Mouse (Mus musculus) intestine, embryonic 14.5 days (tissue): ENCODE results near the gene Lrrc4c. TPM values are rescaled to one million over a fixed set of nuclear protein-coding genes. Genes with fewer than 3 reads are reported as not detected.

Source experiments
- ATAC-seq: fragments of 200-750 bp; cut with Nextera tagmentation; replicated peaks from 2 replicates; pipeline ENCODE4 v1.8.0; 2017; ENCODE audit warnings: low read depth, moderate number of reproducible peaks, moderate TSS enrichment, moderate library complexity; ENCODE audit not compliant: low FRiP score, low TSS enrichment
- DNase-seq: peaks from one replicate; pipeline ENCODE4 v3.0.0-alpha.2; 2018; ENCODE audit warnings: low spot score
- H3K27ac ChIP-seq: fragments of 300-500 bp; sonication (generic); 2 replicates; pipeline ENCODE4 v1.5.1; 2014; ENCODE audit warnings: low read depth, mild to moderate bottlenecking, control low read depth
- H3K27me3 ChIP-seq: fragments of 300-500 bp; sonication (generic); replicated peaks from 2 replicates; pipeline ENCODE4 v1.6.1; 2014; ENCODE audit warnings: low read length, control low read depth; ENCODE audit not compliant: control insufficient read depth, insufficient read depth
- H3K36me3 ChIP-seq: fragments of 300-500 bp; sonication (generic); 2 replicates; pipeline ENCODE4 v1.6.1; 2014; ENCODE audit warnings: low read length, control low read depth; ENCODE audit not compliant: control insufficient read depth, insufficient read depth
- H3K4me1 ChIP-seq: fragments of 300-500 bp; sonication (generic); replicated peaks from 2 replicates; pipeline ENCODE4 v1.6.1; 2014; ENCODE audit warnings: low read length, control low read depth, mixed read lengths; ENCODE audit not compliant: control insufficient read depth, insufficient read depth
- H3K4me2 ChIP-seq: fragments of 300-500 bp; sonication (generic); 2 replicates; pipeline ENCODE4 v1.6.1; 2014; ENCODE audit warnings: low read length
- H3K4me3 ChIP-seq: fragments of 300-500 bp; sonication (generic); 2 replicates; pipeline ENCODE4 v1.5.1; 2014; ENCODE audit warnings: low read depth, low read length, control low read depth, mixed read lengths
- H3K9ac ChIP-seq: fragments of 300-500 bp; sonication (generic); 2 replicates; pipeline ENCODE4 v1.6.1; 2014; ENCODE audit warnings: mild to moderate bottlenecking, low read length
- H3K9me3 ChIP-seq: fragments of 300-500 bp; sonication (generic); 2 replicates; pipeline ENCODE4 v1.6.1; 2016; ENCODE audit warnings: low read length, control low read depth; ENCODE audit not compliant: control insufficient read depth
- WGBS: fragments of 180-500 bp; shearing (Covaris S2); extraction: QIAGEN DNeasy Blood & Tissue Kit; methylation state at CpG from one replicate; pipeline ENCODE4 v1.1.7; 2014; 5-methylcytosine and 5-hydroxymethylcytosine counted together
- polyA plus RNA-seq: library from polyadenylated mRNA; unstranded; fragments of >200 nt; fragmentation: Nextera tagmentation; extraction: Ambion mirVana; gene quantifications from 2 replicates; pipeline ENCODE4 v1.2.1, GENCODE M21; 2014

Gene Lrrc4c
- polyA plus RNA-seq, 1 experiment from 2014 or later, result 4.7 TPM

- H3K9me3 ChIP-seq, result no peaks in the 10 kb centered on the region
- H3K27ac ChIP-seq, result no peak overlapping the region
- no peaks in the 10 kb centered on the region for H3K36me3 ChIP-seq
- H3K4me3 ChIP-seq, result no peak overlapping the region
- ATAC-seq, result no peak
- H3K4me2 ChIP-seq, result no peak overlapping the region
- no peak overlapping the region for H3K9ac ChIP-seq
- no peak for DNase-seq
- WGBS, result 73% methylated on average over 6 of the region's 6 CpGs
- H3K27me3 ChIP-seq, result no peaks in the 10 kb centered on the region
- no peaks in the 10 kb centered on the region for H3K4me1 ChIP-seq
Observed at GRCm38 (mm10) chr2:96475674-96476073, 157.7 kb downstream of the Lrrc4c start.

- Histone ChIP-seq H3K27me3 (no peaks in the 10 kb centered on the region), H3K4me2 (no peak overlapping the region), H3K4me1 (no peaks in the 10 kb centered on the region), H3K4me3 (no peak overlapping the region), H3K9me3 (no peaks in the 10 kb centered on the region), H3K9ac (no peak overlapping the region), H3K27ac (no peak overlapping the region), H3K36me3 (no peaks in the 10 kb centered on the region)
- WGBS, result 80% methylated on average over 3 of the region's 3 CpGs
- no peak for DNase-seq
- no peak for ATAC-seq
Observed at GRCm38 (mm10) chr2:96499116-96499882, 181.3 kb downstream of the Lrrc4c start.

GRCm38 (mm10) chr2:96504140-96504539 is 186.2 kb downstream of the Lrrc4c start:
- 80% methylated on average over 6 of the region's 6 CpGs for WGBS

GRCm38 (mm10) chr2:96505641-96506040 is 187.7 kb downstream of the Lrrc4c start:
- WGBS, result 79% methylated on average over 1 of the region's 1 CpGs
- no peaks in the 10 kb centered on the region for H3K27me3 ChIP-seq
- H3K9ac ChIP-seq, result no peak overlapping the region
- no peaks in the 10 kb centered on the region for H3K9me3 ChIP-seq
- H3K4me2 ChIP-seq, result no peak overlapping the region
- no peaks in the 10 kb centered on the region for H3K36me3 ChIP-seq
- ATAC-seq (no peak), DNase-seq (no peak)
- no peak overlapping the region for H3K4me3 ChIP-seq
- no peak overlapping the region for H3K27ac ChIP-seq
- H3K4me1 ChIP-seq, result no peaks in the 10 kb centered on the region

More at GRCm38 (mm10) chr2:96504140-96504539, 186.2 kb downstream of the Lrrc4c start:
- no peak overlapping the region for H3K4me2 ChIP-seq
- no peaks in the 10 kb centered on the region for H3K9me3 ChIP-seq
- H3K9ac ChIP-seq, result no peak overlapping the region
- DNase-seq, result no peak
- ATAC-seq, result no peak
- H3K4me1 ChIP-seq, result no peaks in the 10 kb centered on the region
- H3K36me3 ChIP-seq, result no peaks in the 10 kb centered on the region
- H3K27me3 ChIP-seq, result no peaks in the 10 kb centered on the region
- no peak overlapping the region for H3K4me3 ChIP-seq
- no peak overlapping the region for H3K27ac ChIP-seq

- Histone ChIP-seq H3K4me1 (no peaks in the 10 kb centered on the region), H3K27ac (no peak overlapping the region), H3K27me3 (no peaks in the 10 kb centered on the region), H3K4me3 (no peak overlapping the region), H3K9ac (no peak overlapping the region), H3K4me2 (no peak overlapping the region), H3K36me3 (no peaks in the 10 kb centered on the region), H3K9me3 (no peaks in the 10 kb centered on the region)
- no peak for ATAC-seq
- no peak for DNase-seq
- 61% methylated on average over 1 of the region's 1 CpGs for WGBS
Observed at GRCm38 (mm10) chr2:96508991-96509390, 191.0 kb downstream of the Lrrc4c start.

GRCm38 (mm10) chr2:96537469-96537868 is 219.5 kb downstream of the Lrrc4c start:
- ATAC-seq, result no peak
- 79% methylated on average over 3 of the region's 3 CpGs for WGBS

GRCm38 (mm10) chr2:96547171-96547570 is 229.2 kb downstream of the Lrrc4c start:
- H3K27ac ChIP-seq, result no peak overlapping the region
- H3K4me2 ChIP-seq, result no peak overlapping the region
- no peak for ATAC-seq
- no peaks in the 10 kb centered on the region for H3K4me1 ChIP-seq
- 95% methylated on average over 1 of the region's 1 CpGs for WGBS
- no peak overlapping the region for H3K9ac ChIP-seq
- H3K9me3 ChIP-seq, result no peaks in the 10 kb centered on the region
- H3K4me3 ChIP-seq, result no peak overlapping the region
- H3K36me3 ChIP-seq, result no peaks in the 10 kb centered on the region
- DNase-seq, result no peak
- no peaks in the 10 kb centered on the region for H3K27me3 ChIP-seq

More at GRCm38 (mm10) chr2:96537469-96537868, 219.5 kb downstream of the Lrrc4c start:
- Histone ChIP-seq H3K27ac (no peak overlapping the region), H3K4me1 (no peaks in the 10 kb centered on the region), H3K4me3 (no peak overlapping the region), H3K27me3 (no peaks in the 10 kb centered on the region), H3K36me3 (no peaks in the 10 kb centered on the region), H3K9ac (no peak overlapping the region), H3K9me3 (no peaks in the 10 kb centered on the region), H3K4me2 (no peak overlapping the region)
- DNase-seq, result no peak

GRCm38 (mm10) chr2:96573755-96574154 is 255.8 kb downstream of the Lrrc4c start:
- Histone ChIP-seq H3K9me3 (no peaks in the 10 kb centered on the region), H3K27ac (no peak overlapping the region), H3K27me3 (no peaks in the 10 kb centered on the region), H3K4me3 (no peak overlapping the region), H3K4me2 (no peak overlapping the region), H3K36me3 (no peaks in the 10 kb centered on the region), H3K4me1 (no peaks in the 10 kb centered on the region), H3K9ac (no peak overlapping the region)
- DNase-seq (no peak), ATAC-seq (no peak)
- 89% methylated on average over 2 of the region's 2 CpGs for WGBS

- Histone ChIP-seq H3K4me2 (no peak overlapping the region), H3K4me3 (no peak overlapping the region), H3K9me3 (no peaks in the 10 kb centered on the region), H3K4me1 (no peaks in the 10 kb centered on the region), H3K9ac (no peak overlapping the region), H3K27me3 (no peaks in the 10 kb centered on the region), H3K36me3 (no peaks in the 10 kb centered on the region), H3K27ac (no peak overlapping the region)
- 85% methylated on average over 8 of the region's 8 CpGs for WGBS
- DNase-seq (no peak), ATAC-seq (no peak)
Observed at GRCm38 (mm10) chr2:96577701-96578100, 259.7 kb downstream of the Lrrc4c start.
